Mouse (Mus musculus) megakaryocyte, embryonic 14.5 days (primary cell): ENCODE data around the gene Fam163a.

Source experiments
- FLI1 ChIP-seq: IDR thresholded peaks from 2 replicates; pipeline ENCODE4 v1.6.1; 2012; ENCODE audit warnings: low read length, inconsistent platforms, mixed read lengths
- GATA1 ChIP-seq: IDR thresholded peaks from 3 replicates; pipeline ENCODE4 v1.6.1; 2012; ENCODE audit warnings: mixed read lengths, low read length, inconsistent platforms, borderline replicate concordance

GRCm38 (mm10) chr1:156040731-156041401, 164.0 kb downstream of the Fam163a start:
- no peak for TF ChIP-seq GATA1
- TF ChIP-seq FLI1: no peak
